Mouse (Mus musculus) colon, adult 2 months (tissue): ENCODE measurements around the gene Vmn2r67. TPM values are rescaled to one million over a fixed set of nuclear protein-coding genes. Genes with fewer than 3 reads are reported as not detected.

ENCODE experiments used
- polyA plus RNA-seq: library from polyadenylated mRNA; depleted of rRNA; stranded (reverse); fragments of >200 nt; gene quantifications from 2 replicates; pipeline ENCODE4 v1.2.3, GENCODE M21; 2012; rRNA removed

The Vmn2r67 gene
- not detected in 2 replicates for polyA plus RNA-seq

DNA sequence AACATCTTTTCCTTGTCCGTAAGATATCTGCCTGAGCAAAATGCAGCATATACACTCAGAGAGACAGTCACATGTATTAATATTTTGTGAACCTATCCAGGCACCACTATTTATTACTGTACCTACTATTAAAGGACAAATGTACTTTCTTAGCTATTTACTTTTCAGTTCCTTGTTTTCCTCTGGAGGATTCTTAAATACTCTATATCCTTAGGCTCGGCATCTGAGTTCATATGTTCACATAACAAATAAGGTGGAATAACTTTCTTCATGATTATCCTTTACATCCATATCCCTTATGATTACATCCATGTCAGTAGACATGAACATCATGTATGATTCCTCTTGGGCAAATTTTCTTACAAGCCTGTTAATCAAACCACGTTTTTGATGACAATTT is at the start of gene Vmn2r67:
Gene Vmn2r67, minus strand, starts transcription at position 101 of the 400 bp plus-strand sequence.

Other genes starting within 250 kb of the Vmn2r67 start
- not detected in 2 replicates for gene Vmn2r65, start 191.9 kb downstream of the Vmn2r67 start, polyA plus RNA-seq
- gene Vmn2r66, start 143.7 kb downstream of the Vmn2r67 start, polyA plus RNA-seq = not detected in 2 replicates
- gene Vmn2r68, start 81.8 kb upstream of the Vmn2r67 start, polyA plus RNA-seq = not detected in 2 replicates